Mouse (Mus musculus): ENCODE measurements around the gene Zbtb8a. TPM values are rescaled to one million over a fixed set of nuclear protein-coding genes. Genes with fewer than 3 reads are reported as not detected.

Zbtb8a gene
- polyA plus RNA-seq, 1 experiment from 2014 or later, result 12.0 TPM

DNA sequence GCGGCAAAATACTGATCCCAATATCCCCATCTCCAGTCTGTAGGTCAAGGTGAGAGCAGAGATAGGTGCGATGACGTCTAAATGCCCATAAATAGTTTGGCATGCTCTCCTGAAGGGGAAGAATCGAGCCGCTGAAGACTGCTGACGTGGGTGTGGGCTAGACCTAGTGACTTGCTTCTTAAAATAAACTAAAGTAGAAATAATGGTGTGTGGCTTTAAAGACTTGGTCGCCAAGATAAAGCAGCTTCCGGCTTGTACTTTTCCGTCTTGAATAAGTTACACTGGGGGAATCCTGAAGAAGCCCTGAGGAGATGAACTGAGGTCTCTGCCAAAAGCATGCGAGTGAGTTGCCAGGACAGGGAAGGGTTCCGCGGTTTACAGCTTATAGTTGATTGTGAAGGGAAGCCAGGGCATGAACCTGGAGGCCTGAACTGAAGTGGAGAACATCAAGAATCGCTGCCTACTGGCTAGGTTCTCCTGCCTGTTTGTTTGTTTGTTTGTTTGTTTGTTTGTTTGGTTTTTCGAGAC, 12.4 kb upstream of the Zbtb8a start:
- no peak overlapping the region for H3K9ac ChIP-seq (replicated peaks)
- no peak for ATAC-seq (ENCODE audit: insufficient number of reproducible peaks, insufficient read depth, low FRiP score, low TSS enrichment, low read depth)
- no peaks in the 10 kb centered on the region for H3K9me3 ChIP-seq
- H3K4me1 ChIP-seq (replicated peaks), result no peaks in the 10 kb centered on the region
- H3K4me2 ChIP-seq, result no peak overlapping the region
- no peak overlapping the region for H3K4me3 ChIP-seq (replicated peaks)
- 90% methylated on average over 14 of the region's 14 CpGs for WGBS
- no peak overlapping the region for H3K27ac ChIP-seq
- no peaks in the 10 kb centered on the region for H3K27me3 ChIP-seq
- no peaks in the 10 kb centered on the region for H3K36me3 ChIP-seq

GRCm38 (mm10) chr4:129388404-129388803, 10.5 kb upstream of the Zbtb8a start:
- no peaks in the 10 kb centered on the region for H3K27me3 ChIP-seq
- H3K9ac ChIP-seq (replicated peaks), result no peak overlapping the region
- H3K36me3 ChIP-seq, result no peaks in the 10 kb centered on the region
- ATAC-seq (ENCODE audit: insufficient number of reproducible peaks, insufficient read depth, low FRiP score, low TSS enrichment, low read depth), result no peak
- H3K4me3 ChIP-seq (replicated peaks), result no peak overlapping the region
- H3K9me3 ChIP-seq, result no peaks in the 10 kb centered on the region
- 89% methylated on average over 5 of the region's 5 CpGs for WGBS
- H3K4me2 ChIP-seq, result no peak overlapping the region
- no peaks in the 10 kb centered on the region for H3K4me1 ChIP-seq (replicated peaks)
- no peak overlapping the region for H3K27ac ChIP-seq

GRCm38 (mm10) chr4:129386989-129387388, 9.1 kb upstream of the Zbtb8a start:
- no peaks in the 10 kb centered on the region for H3K27me3 ChIP-seq
- H3K4me3 ChIP-seq (replicated peaks), result no peak overlapping the region
- no peaks in the 10 kb centered on the region for H3K4me1 ChIP-seq (replicated peaks)
- no peak overlapping the region for H3K9ac ChIP-seq (replicated peaks)
- 69% methylated on average over 2 of the region's 2 CpGs for WGBS
- no peak for ATAC-seq (ENCODE audit: insufficient number of reproducible peaks, insufficient read depth, low FRiP score, low TSS enrichment, low read depth)
- H3K36me3 ChIP-seq, result no peaks in the 10 kb centered on the region
- no peak overlapping the region for H3K27ac ChIP-seq
- H3K9me3 ChIP-seq, result no peaks in the 10 kb centered on the region
- H3K4me2 ChIP-seq, result no peak overlapping the region

DNA sequence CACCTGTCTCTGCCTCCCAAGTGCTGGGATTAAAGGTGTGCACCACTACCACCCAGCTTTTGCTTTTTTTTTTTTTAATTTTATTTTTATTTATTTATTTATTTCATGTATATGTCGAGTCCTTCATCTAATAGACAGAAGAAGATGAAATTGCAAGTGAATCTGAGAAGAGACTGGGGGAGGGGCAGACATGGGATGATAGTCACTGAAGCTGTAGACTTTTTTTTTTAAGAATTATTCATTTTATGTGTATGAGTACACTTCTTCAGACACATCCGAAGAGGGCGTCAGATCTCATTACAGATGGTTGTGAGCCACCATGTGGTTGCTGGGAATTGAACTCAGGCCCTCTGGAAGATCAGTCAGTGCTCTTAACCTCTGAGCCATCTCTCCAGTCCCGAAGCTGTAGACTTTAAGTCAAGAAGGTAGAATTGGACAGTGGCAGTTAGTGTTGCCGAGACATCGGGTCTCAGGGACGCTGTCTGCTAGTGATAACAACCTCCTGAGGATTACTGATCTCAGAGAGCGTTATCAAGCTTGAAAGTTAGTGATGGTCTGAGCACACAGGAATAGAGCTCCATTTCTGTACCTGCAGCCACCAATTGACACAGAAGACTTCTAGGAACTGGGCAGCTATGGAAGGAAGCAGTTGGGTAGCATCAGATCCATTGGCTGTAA, 8.5 kb upstream of the Zbtb8a start:
- Histone ChIP-seq H3K4me2 (no peak overlapping the region), H3K27ac (no peak overlapping the region), H3K9me3 (no peaks in the 10 kb centered on the region), H3K4me1 (replicated peaks) (no peaks in the 10 kb centered on the region), H3K4me3 (replicated peaks) (no peak overlapping the region), H3K9ac (replicated peaks) (no peak overlapping the region), H3K27me3 (no peaks in the 10 kb centered on the region), H3K36me3 (no peaks in the 10 kb centered on the region)
- no peak for ATAC-seq (ENCODE audit: insufficient number of reproducible peaks, insufficient read depth, low FRiP score, low TSS enrichment, low read depth)
- 88% methylated on average over 8 of the region's 8 CpGs for WGBS

DNA sequence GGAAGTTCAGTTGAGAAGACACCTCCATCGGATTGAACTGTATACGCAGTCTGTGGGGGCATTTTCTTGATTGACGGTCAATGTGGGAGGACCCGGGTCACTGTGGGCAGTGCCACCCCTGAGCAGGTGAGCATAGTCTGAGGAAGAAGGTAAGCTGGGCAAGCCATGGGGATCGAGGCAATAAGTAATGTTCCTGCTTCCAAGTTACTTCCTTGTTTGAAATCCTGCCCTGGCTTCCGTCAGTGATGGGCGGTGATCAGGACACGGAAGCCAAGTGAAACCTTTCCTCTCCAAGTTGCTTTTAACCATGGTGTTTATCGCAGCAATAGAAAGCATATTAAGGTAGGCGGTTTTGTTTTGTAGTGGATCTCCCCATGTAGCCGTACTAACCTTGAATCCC, 7.8 kb upstream of the Zbtb8a start:
- no peaks in the 10 kb centered on the region for H3K9me3 ChIP-seq
- H3K4me3 ChIP-seq (replicated peaks), result no peak overlapping the region
- no peak overlapping the region for H3K27ac ChIP-seq
- ATAC-seq (ENCODE audit: insufficient number of reproducible peaks, insufficient read depth, low FRiP score, low TSS enrichment, low read depth), result no peak
- 89% methylated on average over 11 of the region's 11 CpGs for WGBS
- H3K4me1 ChIP-seq (replicated peaks), result no peaks in the 10 kb centered on the region
- no peak overlapping the region for H3K4me2 ChIP-seq
- no peaks in the 10 kb centered on the region for H3K36me3 ChIP-seq
- no peak overlapping the region for H3K9ac ChIP-seq (replicated peaks)
- H3K27me3 ChIP-seq, result no peaks in the 10 kb centered on the region

GRCm38 (mm10) chr4:129384440-129384839, 6.5 kb upstream of the Zbtb8a start:
- no peaks in the 10 kb centered on the region for H3K9me3 ChIP-seq
- H3K4me2 ChIP-seq, result no peak overlapping the region
- H3K27me3 ChIP-seq, result peaks cover 6% of the 10 kb centered on the region
- no peaks in the 10 kb centered on the region for H3K4me1 ChIP-seq (replicated peaks)
- no peak; the same call in 1 of the 2 replicates for ATAC-seq (ENCODE audit: insufficient number of reproducible peaks, insufficient read depth, low FRiP score, low TSS enrichment, low read depth)
- no peak overlapping the region for H3K9ac ChIP-seq (replicated peaks)
- H3K27ac ChIP-seq, result no peak overlapping the region
- H3K4me3 ChIP-seq (replicated peaks), result no peak overlapping the region
- WGBS, result 33% methylated on average over 6 of the region's 6 CpGs
- no peaks in the 10 kb centered on the region for H3K36me3 ChIP-seq

DNA sequence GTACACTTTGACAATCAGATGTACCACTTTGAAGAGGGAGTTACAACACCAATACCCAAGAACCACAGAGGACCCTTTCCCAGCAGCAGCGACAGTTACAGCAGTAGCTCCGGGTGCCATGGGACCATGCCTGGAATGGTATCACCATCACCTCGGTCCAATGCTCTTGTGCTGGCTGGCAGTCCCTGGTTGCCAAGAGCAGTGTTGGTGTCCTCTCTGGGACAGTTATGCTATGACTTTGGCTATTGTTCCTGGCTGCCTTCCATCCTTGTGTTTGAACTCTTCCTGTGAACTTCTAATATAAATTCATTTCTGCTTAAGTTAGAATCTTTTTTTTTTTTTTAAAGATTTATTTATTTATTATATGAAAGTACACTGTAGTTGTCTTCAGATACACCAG, 5.7 kb upstream of the Zbtb8a start:
- H3K4me2 ChIP-seq, result no peak overlapping the region
- ATAC-seq (ENCODE audit: insufficient number of reproducible peaks, insufficient read depth, low FRiP score, low TSS enrichment, low read depth), result no peak
- no peaks in the 10 kb centered on the region for H3K9me3 ChIP-seq
- H3K36me3 ChIP-seq, result no peaks in the 10 kb centered on the region
- no peak overlapping the region for H3K4me3 ChIP-seq (replicated peaks)
- H3K27ac ChIP-seq, result no peak overlapping the region
- 89% methylated on average over 3 of the region's 3 CpGs for WGBS
- H3K4me1 ChIP-seq (replicated peaks), result no peaks in the 10 kb centered on the region
- H3K9ac ChIP-seq (replicated peaks), result no peak overlapping the region
- H3K27me3 ChIP-seq, result peaks cover 13% of the 10 kb centered on the region

DNA sequence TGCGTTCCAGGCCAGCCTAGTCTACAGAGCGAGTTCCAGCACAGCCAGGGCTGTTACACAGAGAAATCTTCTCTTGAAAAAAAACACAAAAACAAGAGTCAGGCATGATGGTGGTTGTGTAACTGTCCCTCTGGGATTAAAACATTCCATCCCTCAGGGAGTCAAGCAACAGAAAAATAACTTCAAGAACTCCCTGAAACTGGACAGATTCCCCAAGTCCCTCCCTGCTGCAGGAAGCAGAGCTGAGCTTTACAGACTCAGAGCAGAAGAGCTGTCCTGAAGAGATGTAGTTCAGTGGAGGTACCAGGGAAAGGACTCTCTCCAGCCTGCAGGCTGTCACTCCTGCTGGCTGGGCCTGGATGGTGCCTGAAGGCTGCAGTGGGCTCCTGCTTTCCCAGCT, 4.6 kb upstream of the Zbtb8a start:
- H3K4me3 ChIP-seq (replicated peaks), result no peak overlapping the region
- H3K4me1 ChIP-seq (replicated peaks), result no peaks in the 10 kb centered on the region
- H3K4me2 ChIP-seq, result no peak overlapping the region
- 93% methylated on average over 2 of the region's 2 CpGs for WGBS
- H3K27ac ChIP-seq, result no peak overlapping the region
- H3K9ac ChIP-seq (replicated peaks), result no peak overlapping the region
- ATAC-seq (ENCODE audit: insufficient number of reproducible peaks, insufficient read depth, low FRiP score, low TSS enrichment, low read depth), result no peak
- no peaks in the 10 kb centered on the region for H3K36me3 ChIP-seq
- H3K9me3 ChIP-seq, result no peaks in the 10 kb centered on the region
- H3K27me3 ChIP-seq, result peaks cover 13% of the 10 kb centered on the region

DNA sequence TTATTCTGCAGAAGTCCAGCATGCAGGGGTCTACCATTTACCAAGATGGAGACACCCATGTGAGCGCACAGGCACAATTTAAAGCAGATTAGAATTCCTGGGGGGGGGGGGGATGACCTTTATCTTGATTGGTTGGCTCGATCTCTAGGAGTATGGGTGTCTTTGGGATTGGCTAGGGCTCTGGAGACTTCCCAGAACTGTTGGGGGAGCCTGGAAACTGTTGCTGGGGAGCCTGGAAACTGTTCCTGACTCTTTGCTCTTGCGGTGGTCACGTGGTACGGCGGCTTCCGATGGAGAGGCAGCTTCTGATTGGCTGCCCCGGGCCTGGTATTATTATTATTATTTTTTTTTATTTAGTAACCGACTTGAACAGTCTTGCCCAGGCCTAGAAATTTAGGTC, 4.1 kb upstream of the Zbtb8a start:
- no peaks in the 10 kb centered on the region for H3K4me1 ChIP-seq (replicated peaks)
- H3K27me3 ChIP-seq, result peaks cover 13% of the 10 kb centered on the region
- H3K4me2 ChIP-seq, result no peak overlapping the region
- ATAC-seq (ENCODE audit: insufficient number of reproducible peaks, insufficient read depth, low FRiP score, low TSS enrichment, low read depth), result no peak
- H3K9me3 ChIP-seq, result no peaks in the 10 kb centered on the region
- WGBS, result 88% methylated on average over 9 of the region's 9 CpGs
- no peak overlapping the region for H3K4me3 ChIP-seq (replicated peaks)
- no peak overlapping the region for H3K9ac ChIP-seq (replicated peaks)
- no peaks in the 10 kb centered on the region for H3K36me3 ChIP-seq
- H3K27ac ChIP-seq, result no peak overlapping the region

DNA sequence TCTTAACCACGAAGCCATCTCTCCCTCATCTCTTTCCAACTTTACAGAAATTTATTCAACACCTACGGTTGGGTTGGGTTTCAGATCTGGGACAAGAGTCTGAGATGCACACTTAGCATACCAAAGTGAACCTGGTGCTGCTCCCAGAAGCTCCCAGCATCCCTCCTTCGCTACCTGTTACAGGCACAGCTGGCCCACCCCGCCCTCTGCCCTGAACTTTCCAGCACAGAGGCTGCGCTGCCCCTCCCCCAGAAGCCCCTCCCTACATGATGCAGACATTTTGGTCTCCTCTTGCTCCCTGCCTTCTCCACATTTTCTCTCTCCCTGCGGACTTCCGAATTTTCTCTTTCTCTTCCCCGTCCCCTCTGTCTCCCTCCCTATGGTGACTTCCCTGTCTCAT, 3.2 kb upstream of the Zbtb8a start:
- 71% methylated on average over 8 of the region's 8 CpGs for WGBS
- H3K9ac ChIP-seq (replicated peaks), result no peak overlapping the region
- no peak overlapping the region for H3K27ac ChIP-seq
- peaks cover 15% of the 10 kb centered on the region for H3K27me3 ChIP-seq
- ATAC-seq (ENCODE audit: insufficient number of reproducible peaks, insufficient read depth, low FRiP score, low TSS enrichment, low read depth), result no peak
- no peaks in the 10 kb centered on the region for H3K36me3 ChIP-seq
- no peak overlapping the region for H3K4me3 ChIP-seq (replicated peaks)
- peaks cover 7% of the 10 kb centered on the region; the same call in 1 of the 2 replicates for H3K4me1 ChIP-seq (replicated peaks)
- H3K9me3 ChIP-seq, result no peaks in the 10 kb centered on the region
- H3K4me2 ChIP-seq, result no peak overlapping the region

DNA sequence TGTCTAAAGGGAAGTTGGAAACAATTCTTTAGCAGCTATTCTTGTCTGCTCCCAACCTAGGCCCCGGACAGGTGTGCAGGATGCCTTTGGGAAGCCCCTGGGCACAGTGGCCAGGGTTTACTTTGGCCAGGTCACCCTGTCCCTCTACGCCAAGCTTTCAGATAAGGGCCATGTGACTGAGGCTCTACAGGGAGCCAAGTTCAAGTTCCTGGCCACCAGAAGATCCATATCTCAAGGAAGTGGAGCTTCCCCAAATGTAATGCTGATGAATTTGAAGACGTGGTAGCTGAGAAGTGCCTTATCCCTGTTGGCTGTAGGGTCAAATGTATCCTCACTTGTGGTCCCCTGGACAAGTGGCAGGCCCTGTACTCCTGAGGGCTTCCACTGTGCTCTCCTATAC, 1.9 kb upstream of the Zbtb8a start:
- Histone ChIP-seq H3K4me3 (replicated peaks) (no peak overlapping the region), H3K36me3 (no peaks in the 10 kb centered on the region), H3K9me3 (no peaks in the 10 kb centered on the region), H3K9ac (replicated peaks) (no peak overlapping the region), H3K27me3 (peaks cover 27% of the 10 kb centered on the region), H3K4me2 (no peak overlapping the region), H3K27ac (no peak overlapping the region), H3K4me1 (replicated peaks) (peaks cover 13% of the 10 kb centered on the region)
- 82% methylated on average over 3 of the region's 3 CpGs for WGBS
- ATAC-seq (ENCODE audit: insufficient number of reproducible peaks, insufficient read depth, low FRiP score, low TSS enrichment, low read depth), result no peak

DNA sequence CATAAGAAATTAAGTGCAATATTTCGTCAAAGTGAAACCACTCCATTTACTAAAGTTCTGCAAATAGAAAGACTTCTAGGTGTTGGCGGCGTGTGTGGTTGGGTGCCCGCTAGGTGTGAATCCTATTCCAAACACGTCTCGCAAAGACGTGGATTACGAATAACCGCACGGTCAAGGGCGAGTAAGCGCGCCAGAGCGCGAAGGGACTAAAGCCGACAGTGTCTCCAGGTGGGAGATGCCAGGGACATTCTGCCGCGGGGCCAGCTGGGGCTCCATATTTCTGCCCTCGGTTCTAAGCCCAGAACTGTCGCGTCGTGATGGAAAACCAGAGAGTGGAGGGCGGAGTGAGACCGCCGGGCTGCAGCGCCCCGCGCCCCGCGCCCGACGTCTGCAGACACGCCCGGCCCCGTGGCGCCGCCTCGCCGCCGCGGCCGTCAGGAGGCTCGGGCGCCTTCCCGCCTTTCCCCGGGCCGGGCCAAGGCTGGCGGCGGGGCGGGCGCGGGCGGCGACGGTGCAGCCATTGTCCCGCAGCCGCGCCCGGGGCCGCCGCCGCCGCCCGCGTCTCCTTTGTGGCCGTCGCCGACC, 863 bp downstream of the Zbtb8a start:
- Histone ChIP-seq H3K4me1 (replicated peaks) (peaks cover 27% of the 10 kb centered on the region), H3K9ac (replicated peaks) (peak overlapping the region; percentile 89), H3K9me3 (no peaks in the 10 kb centered on the region), H3K27ac (peak overlapping the region; percentile 75), H3K27me3 (peaks cover 27% of the 10 kb centered on the region), H3K4me3 (replicated peaks) (peak overlapping the region; percentile 83), H3K4me2 (peak overlapping the region; percentile 69), H3K36me3 (no peaks in the 10 kb centered on the region)
- WGBS, result under 1% methylated on average over 54 of the region's 68 CpGs
- no peak for ATAC-seq (ENCODE audit: insufficient number of reproducible peaks, insufficient read depth, low FRiP score, low TSS enrichment, low read depth)
